Mouse (Mus musculus) kidney, adult 2 months (tissue): Measurements from ENCODE around the gene Lrmp. TPM values are rescaled to one million over a fixed set of nuclear protein-coding genes. Genes with fewer than 3 reads are reported as not detected.
A peak's percentile ranks its signal among the peaks of the same experiment; 100 is the strongest.

Experiments
- DNase-seq: peaks from one replicate; pipeline ENCODE4 v3.0.0; 2021
- H3K27ac ChIP-seq: fragments of 200-500 bp; 2 replicates; pipeline ENCODE4 v1.5.1; 2012; ENCODE audit warnings: low read depth, low read length, control low read depth, inconsistent platforms; ENCODE audit not compliant: insufficient read depth
- H3K27me3 ChIP-seq: fragments of 200-500 bp; replicated peaks from 2 replicates; pipeline ENCODE4 v1.6.1; 2012; ENCODE audit warnings: mild to moderate bottlenecking, moderate library complexity, low read length, inconsistent platforms; ENCODE audit not compliant: control insufficient read depth, insufficient read depth
- H3K36me3 ChIP-seq: fragments of 200-500 bp; 2 replicates; pipeline ENCODE4 v1.6.1; 2012; ENCODE audit warnings: mild to moderate bottlenecking, moderate library complexity, low read length, inconsistent platforms; ENCODE audit not compliant: control insufficient read depth, insufficient read depth
- H3K4me1 ChIP-seq: fragments of 200-500 bp; 2 replicates; pipeline ENCODE4 v1.6.1; 2011; ENCODE audit warnings: low read length; ENCODE audit not compliant: control insufficient read depth, insufficient read depth
- H3K4me3 ChIP-seq: fragments of 200-500 bp; 2 replicates; pipeline ENCODE4 v1.5.1; 2011; ENCODE audit warnings: mild to moderate bottlenecking, low read depth, low read length, control low read depth; ENCODE audit not compliant: insufficient read depth
- CTCF ChIP-seq: fragments of 200-500 bp; conservative IDR thresholded peaks from 2 replicates; pipeline ENCODE4 v1.5.1; 2011; ENCODE audit warnings: low read depth, mild to moderate bottlenecking, control low read depth, low read length, moderate library complexity, mixed read lengths; ENCODE audit not compliant: insufficient read depth, insufficient read length
- POLR2A ChIP-seq: fragments of 200-500 bp; IDR thresholded peaks from one replicate; pipeline ENCODE4 v1.6.1; 2011; ENCODE audit warnings: low read depth, low read length, control low read depth
- WGBS: fragments of 180-500 bp; shearing (Covaris S2); methylation state at CpG from one replicate; pipeline ENCODE4 v1.1.7; 2018; 5-methylcytosine and 5-hydroxymethylcytosine counted together
- polyA plus RNA-seq: library from polyadenylated mRNA; depleted of rRNA; stranded (reverse); fragments of >200 nt; gene quantifications from 2 replicates; pipeline ENCODE4 v1.2.3, GENCODE M21; 2012

The Lrmp gene
- polyA plus RNA-seq, 1 experiment: 6.4 TPM

GRCm38 (mm10) chr6:145120086-145120485, 4.6 kb downstream of the Lrmp start:
- 86% methylated on average over 2 of the region's 2 CpGs for WGBS
- Histone ChIP-seq H3K27me3 (no peaks in the 10 kb centered on the region), H3K4me3 (no peak overlapping the region), H3K4me1 (no peaks in the 10 kb centered on the region; the same call in 1 of the 2 replicates), H3K36me3 (no peaks in the 10 kb centered on the region), H3K27ac (no peak overlapping the region)
- DNase-seq: no peak
- no peak for TF ChIP-seq POLR2A
- no peak for TF ChIP-seq CTCF

DNA sequence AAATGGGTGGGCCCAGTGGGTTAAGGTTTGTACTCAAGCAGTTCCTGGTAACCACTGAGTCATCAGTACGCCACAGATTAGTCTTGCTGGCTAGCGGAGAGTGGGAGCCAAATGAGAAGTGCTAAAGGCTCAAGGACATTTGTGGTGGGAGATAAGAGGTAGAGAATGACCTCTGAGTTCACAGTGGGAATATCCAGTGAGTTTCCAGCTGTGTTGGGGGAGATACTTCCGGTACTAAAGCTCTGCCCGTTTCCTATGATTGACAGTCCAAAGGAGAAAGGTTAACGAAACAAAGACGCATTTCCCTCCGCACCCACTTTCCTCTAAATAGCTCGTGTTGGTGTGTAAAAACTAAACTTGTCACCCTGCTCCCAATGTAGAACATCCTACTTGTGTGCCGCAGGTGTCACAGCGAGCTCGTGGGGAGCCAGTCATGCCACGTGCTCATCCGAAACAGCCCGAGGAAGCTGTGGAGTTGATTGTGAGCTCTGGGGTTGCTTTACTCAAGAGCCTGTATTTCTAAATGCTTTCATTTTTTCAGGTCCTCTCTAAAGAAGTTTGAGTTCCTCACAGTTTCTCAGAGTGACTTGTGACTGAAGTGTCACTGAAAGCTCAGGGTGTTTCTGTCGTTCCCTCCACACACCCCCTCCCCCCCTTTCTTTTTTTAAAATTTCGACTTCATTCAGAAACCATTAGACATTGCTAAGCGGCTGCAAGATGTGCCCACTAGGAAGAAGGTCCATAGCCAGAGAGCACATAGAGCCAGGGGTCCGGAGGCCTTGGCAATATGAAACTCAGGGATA, 5.5 kb downstream of the Lrmp start:
- Histone ChIP-seq H3K36me3 (no peaks in the 10 kb centered on the region), H3K27ac (no peak overlapping the region), H3K27me3 (no peaks in the 10 kb centered on the region), H3K4me3 (no peak overlapping the region), H3K4me1 (no peaks in the 10 kb centered on the region; the same call in 1 of the 2 replicates)
- TF ChIP-seq POLR2A (no peak), CTCF (no peak)
- WGBS: 41% methylated on average over 18 of the region's 18 CpGs
- peak; percentile 17 for DNase-seq

DNA sequence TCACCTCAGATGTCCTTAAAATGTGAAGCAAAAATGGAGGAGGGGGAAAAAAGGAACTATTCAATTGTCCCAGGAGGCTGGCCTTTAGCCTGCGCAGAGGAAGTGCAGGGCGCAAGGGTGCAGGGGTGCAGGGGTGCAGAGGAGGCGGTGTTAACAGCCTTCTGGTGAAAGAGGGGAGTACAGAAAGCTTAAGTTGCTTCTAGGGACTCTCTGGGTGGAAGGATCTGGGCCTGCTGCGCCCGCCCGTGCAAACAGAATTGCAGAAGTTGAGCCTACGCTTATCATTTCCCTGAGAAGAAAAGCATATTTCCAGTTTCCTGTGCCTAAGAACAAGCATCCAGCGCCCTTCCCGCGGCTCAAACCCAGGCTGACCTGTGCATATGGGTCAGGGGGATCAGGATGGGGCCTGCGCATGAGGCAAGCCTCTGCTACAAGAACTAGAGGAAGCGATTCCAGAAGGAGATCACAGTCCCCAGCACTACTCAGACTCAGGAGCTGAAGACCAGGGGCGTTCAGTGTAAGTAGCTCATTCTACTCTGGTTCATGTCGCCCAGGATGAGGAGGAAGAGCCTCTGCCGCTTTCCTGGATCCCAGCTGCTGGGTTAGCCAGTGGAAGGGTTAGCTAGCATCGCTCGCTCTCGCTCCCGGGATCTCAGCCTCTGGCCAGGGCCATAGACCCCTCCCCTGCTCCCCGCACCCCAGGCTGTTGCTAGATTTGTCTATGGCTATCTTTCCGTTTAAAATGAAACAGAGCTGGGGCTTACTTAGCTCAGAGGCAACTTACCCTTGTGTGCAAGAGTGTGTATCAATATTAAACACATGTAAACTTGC, 6.4 kb downstream of the Lrmp start:
- WGBS: 88% methylated on average over 21 of the region's 21 CpGs
- H3K27ac ChIP-seq: no peak overlapping the region

GRCm38 (mm10) chr6:145122423-145123059, 7.1 kb downstream of the Lrmp start:
- no peaks in the 10 kb centered on the region for H3K36me3 ChIP-seq
- DNase-seq: no peak
- H3K4me3 ChIP-seq: no peak overlapping the region
- H3K27me3 ChIP-seq: no peaks in the 10 kb centered on the region
- no peak overlapping the region for H3K27ac ChIP-seq
- no peak for TF ChIP-seq POLR2A
- TF ChIP-seq CTCF: no peak
- H3K4me1 ChIP-seq: no peaks in the 10 kb centered on the region; the same call in 1 of the 2 replicates
- 70% methylated on average over 8 of the region's 8 CpGs for WGBS

More for the DNA sequence above, 6.4 kb downstream of the Lrmp start:
- TF ChIP-seq POLR2A (no peak), CTCF (no peak)
- Histone ChIP-seq H3K4me3 (peak overlapping the region; percentile 20; the same call in 1 of the 2 replicates), H3K4me1 (no peaks in the 10 kb centered on the region; the same call in 1 of the 2 replicates), H3K36me3 (no peaks in the 10 kb centered on the region), H3K27me3 (no peaks in the 10 kb centered on the region)
- no peak for DNase-seq

DNA sequence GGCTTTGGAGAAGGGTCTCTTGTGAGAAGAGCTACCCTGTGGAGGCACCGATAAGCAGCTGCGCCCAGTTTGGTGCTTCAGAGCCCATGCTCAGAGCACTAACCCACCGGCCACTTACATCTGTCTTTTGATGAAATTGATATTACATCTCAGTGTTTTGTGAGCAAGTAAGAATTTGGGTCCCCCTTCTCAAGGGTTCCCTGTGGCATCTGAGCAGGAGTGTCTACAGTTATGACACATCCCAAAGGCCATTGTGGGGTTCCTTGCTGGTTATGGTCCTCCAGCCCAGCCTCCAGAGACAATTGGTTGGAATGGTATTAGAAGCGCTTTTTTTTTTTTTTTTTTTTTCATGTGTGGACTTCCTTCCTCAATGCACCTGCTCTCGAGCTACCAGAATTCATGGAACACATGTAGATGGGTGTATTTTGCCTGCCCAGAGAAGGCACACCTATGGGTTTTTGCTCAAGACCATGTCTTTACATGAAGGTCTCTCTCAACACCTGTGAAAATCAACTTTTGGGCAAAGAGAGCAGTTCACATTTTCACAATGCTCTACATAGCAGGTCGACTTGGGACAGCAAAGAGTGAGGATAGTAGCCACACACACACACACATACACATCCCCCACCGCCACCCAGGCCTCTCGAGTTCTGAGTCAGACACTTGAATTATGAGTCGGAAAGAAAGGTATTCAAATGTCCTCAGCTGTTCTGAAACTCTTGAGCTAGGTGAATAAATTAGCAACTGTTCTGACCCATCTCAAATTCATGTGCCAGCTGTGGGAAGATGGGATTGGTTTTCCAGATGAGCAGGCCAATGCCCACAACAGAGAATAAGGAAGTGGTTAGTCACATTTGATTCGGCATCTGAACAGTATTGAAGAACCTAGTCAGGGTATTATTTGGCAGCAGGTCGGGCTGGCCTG, 7.9 kb downstream of the Lrmp start:
- WGBS: 77% methylated on average over 11 of the region's 11 CpGs
- Histone ChIP-seq H3K27ac (no peak overlapping the region), H3K4me3 (no peak overlapping the region), H3K36me3 (no peaks in the 10 kb centered on the region), H3K4me1 (no peaks in the 10 kb centered on the region; the same call in 1 of the 2 replicates), H3K27me3 (no peaks in the 10 kb centered on the region)
- no peak for DNase-seq
- TF ChIP-seq CTCF (no peak), POLR2A (no peak)

- H3K27ac ChIP-seq: no peak overlapping the region
- no peak for DNase-seq
- WGBS: 91% methylated on average over 1 of the region's 1 CpGs
- no peaks in the 10 kb centered on the region; the same call in 1 of the 2 replicates for H3K4me1 ChIP-seq
- H3K27me3 ChIP-seq: no peaks in the 10 kb centered on the region
- H3K4me3 ChIP-seq: no peak overlapping the region
- H3K36me3 ChIP-seq: no peaks in the 10 kb centered on the region
- TF ChIP-seq POLR2A (no peak), CTCF (no peak)
These were observed 9.2 kb downstream of the Lrmp start for GRCm38 (mm10) chr6:145124621-145125020.
